Comparison of ENCODE assay signal across 19 mouse cellular contexts in genomic region chr3:129681841-129682240, GRCm38 (mm10).
DNase-seq lines count a peak whose midpoint lies in the region; ATAC-seq and TF ChIP-seq lines count a peak whose summit lies in the region.
"Had no signal": no experiment of that assay in that cellular context is flagged by ENCODE, and none has a peak within 500 bp of the region (broad histone marks: within the 10 kb centered on the region; RNA-seq: fewer than 3 reads in every experiment).

No protein-coding gene starts in this region.

- H3K36me3 ChIP-seq in liver, embryonic 11.5 days (ENCODE audit: control insufficient read depth, insufficient read depth, low read length) = no peaks in the 10 kb centered on the region
- H3K36me3 ChIP-seq in liver, embryonic 12.5 days = no peaks in the 10 kb centered on the region
- H3K36me3 ChIP-seq in liver, embryonic 16.5 days (ENCODE audit: control insufficient read depth, insufficient read depth) = no peaks in the 10 kb centered on the region
- H3K36me3 ChIP-seq in stomach, embryonic 15.5 days = no peaks in the 10 kb centered on the region
- H3K36me3 ChIP-seq: embryonic facial prominence, embryonic 12.5 days; hindbrain, embryonic 10.5 days; limb, embryonic 13.5 days; midbrain, embryonic 10.5 days had no signal

- intact Hi-C loops in heart, postnatal 36 days (cut with DNase I) = loop anchor here (5.0 kb wide), 1 partner anchor 150 kb away; the partner anchor contains the start of gene Elovl6

- DNase-seq in heart, adult 11 months = peak; percentile 60
- DNase-seq in heart, postnatal 36 days = no peak
- DNase-seq in liver, embryonic 11.5 days (ENCODE audit: low spot score) = no peak
- no peak for DNase-seq in cerebellum, postnatal 4 days (ENCODE audit: low spot score in 2 of 2)
- no peak for DNase-seq in cerebellum, adult 2 months
- DNase-seq: cerebellum, adult 9-10 months; gastrocnemius, postnatal 14 days; retina, postnatal 1 day; thymus, postnatal 14 days had no signal

- no peak for TF ChIP-seq CTCF in cerebellum, adult 2 months (IDR thresholded peaks at IDR 0.05; ENCODE audit: borderline replicate concordance, insufficient read depth, low read depth, low read length)

- no peak overlapping the region for H3K9ac ChIP-seq in liver, embryonic 11.5 days (ENCODE audit: low read depth, low read length)
- H3K9ac ChIP-seq in liver, embryonic 12.5 days = no peak overlapping the region
- no peak overlapping the region for H3K9ac ChIP-seq in liver, embryonic 16.5 days (ENCODE audit: low read depth, low read length)
- H3K9ac ChIP-seq in stomach, embryonic 15.5 days = no peak overlapping the region
- H3K9ac ChIP-seq: embryonic facial prominence, embryonic 12.5 days; limb, embryonic 13.5 days had no signal

- no peak overlapping the region for H3K27ac ChIP-seq in liver, embryonic 11.5 days (ENCODE audit: low read depth, low read length)
- H3K27ac ChIP-seq in liver, embryonic 12.5 days = no peak overlapping the region
- H3K27ac ChIP-seq in liver, embryonic 16.5 days (ENCODE audit: low read length) = no peak overlapping the region
- no peak overlapping the region for H3K27ac ChIP-seq in stomach, embryonic 15.5 days
- no peak overlapping the region for H3K27ac ChIP-seq in cerebellum, adult 2 months (ENCODE audit: insufficient read depth, low read length)
- H3K27ac ChIP-seq: embryonic facial prominence, embryonic 12.5 days; hindbrain, embryonic 10.5 days; hindbrain, postnatal 0 days; limb, embryonic 13.5 days; macrophage; midbrain, embryonic 10.5 days had no signal

- 61% methylated on average over 4 of the region's 4 CpGs for WGBS in liver, embryonic 11.5 days
- WGBS in liver, embryonic 12.5 days (ENCODE audit: insufficient replicate concordance) = 49% methylated on average over 4 of the region's 4 CpGs
- WGBS in liver, embryonic 16.5 days (ENCODE audit: insufficient replicate concordance) = 49% methylated on average over 4 of the region's 4 CpGs
- WGBS in stomach, embryonic 15.5 days = 67% methylated on average over 4 of the region's 4 CpGs
- WGBS in cerebellum, adult 2 months = 92% methylated on average over 4 of the region's 4 CpGs

- TF ChIP-seq POLR2A in cerebellum, adult 2 months (IDR thresholded peaks at IDR 0.05; ENCODE audit: borderline replicate concordance, insufficient read depth, low read length) = no peak

- no peak overlapping the region for H3K4me2 ChIP-seq in liver, embryonic 11.5 days
- H3K4me2 ChIP-seq in liver, embryonic 12.5 days = no peak overlapping the region
- no peak overlapping the region for H3K4me2 ChIP-seq in liver, embryonic 16.5 days (ENCODE audit: low read depth, low read length)
- no peak overlapping the region for H3K4me2 ChIP-seq in stomach, embryonic 15.5 days
- H3K4me2 ChIP-seq: embryonic facial prominence, embryonic 12.5 days; limb, embryonic 13.5 days had no signal

- ATAC-seq in liver, embryonic 11.5 days (replicated peaks; ENCODE audit: low FRiP score) = 0 out of 2 replicates have a peak, but pooled peaks have one; percentile 7
- no peak for ATAC-seq in liver, embryonic 12.5 days
- peak; percentile 75 for ATAC-seq in liver, embryonic 16.5 days (ENCODE audit: low read depth)
- peak; percentile 72 for ATAC-seq in stomach, embryonic 15.5 days (ENCODE audit: insufficient read depth, low FRiP score, low read depth)
- ATAC-seq: hindbrain, postnatal 0 days had no signal

- H3K27me3 ChIP-seq in liver, embryonic 11.5 days (replicated peaks; ENCODE audit: control insufficient read depth, insufficient read depth, low read length) = no peaks in the 10 kb centered on the region
- no peaks in the 10 kb centered on the region for H3K27me3 ChIP-seq in liver, embryonic 12.5 days (replicated peaks)
- H3K27me3 ChIP-seq in liver, embryonic 16.5 days (ENCODE audit: control insufficient read depth, insufficient read depth, low read depth, low read length) = no peaks in the 10 kb centered on the region
- no peaks in the 10 kb centered on the region for H3K27me3 ChIP-seq in stomach, embryonic 15.5 days (replicated peaks)
- H3K27me3 ChIP-seq in cerebellum, adult 2 months (ENCODE audit: control insufficient read depth, insufficient read depth, low read length) = no peaks in the 10 kb centered on the region
- H3K27me3 ChIP-seq: embryonic facial prominence, embryonic 12.5 days; limb, embryonic 13.5 days had no signal

- no peak overlapping the region for H3K4me3 ChIP-seq in liver, embryonic 11.5 days (ENCODE audit: low read depth, low read length)
- no peak overlapping the region for H3K4me3 ChIP-seq in liver, embryonic 12.5 days
- H3K4me3 ChIP-seq in liver, embryonic 16.5 days (ENCODE audit: low read depth, low read length) = no peak overlapping the region
- H3K4me3 ChIP-seq in stomach, embryonic 15.5 days (replicated peaks) = no peak overlapping the region
- H3K4me3 ChIP-seq in cerebellum, adult 2 months (replicated peaks; ENCODE audit: insufficient read depth, low read depth, low read length) = no peak overlapping the region
- H3K4me3 ChIP-seq: embryonic facial prominence, embryonic 12.5 days; erythroblast, embryonic 14.5 days; hindbrain, embryonic 10.5 days; limb, embryonic 13.5 days; midbrain, embryonic 10.5 days had no signal

- H3K4me1 ChIP-seq in liver, embryonic 11.5 days (replicated peaks; ENCODE audit: control insufficient read depth, insufficient read depth, low read length) = no peaks in the 10 kb centered on the region
- no peaks in the 10 kb centered on the region for H3K4me1 ChIP-seq in liver, embryonic 12.5 days
- H3K4me1 ChIP-seq in liver, embryonic 16.5 days (ENCODE audit: control insufficient read depth, low read depth, low read length) = no peaks in the 10 kb centered on the region
- no peaks in the 10 kb centered on the region for H3K4me1 ChIP-seq in stomach, embryonic 15.5 days
- H3K4me1 ChIP-seq in cerebellum, adult 2 months (ENCODE audit: control insufficient read depth, insufficient read depth, low read length) = no peaks in the 10 kb centered on the region
- H3K4me1 ChIP-seq: embryonic facial prominence, embryonic 12.5 days; hindbrain, embryonic 10.5 days; limb, embryonic 13.5 days; midbrain, embryonic 10.5 days had no signal

- no peaks in the 10 kb centered on the region for H3K9me3 ChIP-seq in liver, embryonic 11.5 days (ENCODE audit: control insufficient read depth, low read length)
- no peaks in the 10 kb centered on the region for H3K9me3 ChIP-seq in liver, embryonic 12.5 days (replicated peaks)
- no peaks in the 10 kb centered on the region for H3K9me3 ChIP-seq in liver, embryonic 16.5 days (replicated peaks; ENCODE audit: control insufficient read depth, low read length)
- H3K9me3 ChIP-seq in stomach, embryonic 15.5 days = no peaks in the 10 kb centered on the region
- H3K9me3 ChIP-seq: embryonic facial prominence, embryonic 12.5 days; hindbrain, embryonic 10.5 days; limb, embryonic 13.5 days; midbrain, embryonic 10.5 days had no signal
